Mouse (Mus musculus): ENCODE data around the gene Epn1.

DNA sequence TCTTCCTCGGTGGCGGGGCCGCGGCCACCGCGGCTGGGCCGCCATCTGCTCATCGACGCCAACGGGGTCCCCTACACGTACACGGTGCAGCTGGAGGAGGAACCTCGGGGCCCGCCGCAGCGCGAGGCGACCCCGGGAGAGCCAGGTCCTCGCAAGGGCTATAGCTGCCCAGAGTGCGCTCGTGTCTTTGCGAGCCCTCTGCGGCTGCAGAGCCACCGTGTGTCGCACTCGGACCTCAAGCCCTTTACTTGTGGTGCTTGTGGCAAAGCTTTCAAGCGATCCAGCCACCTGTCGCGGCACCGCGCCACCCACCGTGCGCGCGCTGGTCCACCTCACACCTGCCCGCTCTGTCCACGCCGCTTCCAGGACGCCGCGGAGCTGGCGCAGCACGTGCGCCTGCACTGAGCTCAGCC is 27.1 kb upstream of the Epn1 start:
- no peak for TF ChIP-seq MAX (IDR thresholded peaks at IDR 0.05)
- TF ChIP-seq CTCF (IDR thresholded peaks at IDR 0.05; ENCODE audit: control insufficient read depth, insufficient read depth, insufficient read length) = no peak
- no peak for TF ChIP-seq MYOD1 (IDR thresholded peaks at IDR 0.05; ENCODE audit: control insufficient read depth, insufficient read length, low read depth)
- no peak for TF ChIP-seq USF1 (IDR thresholded peaks at IDR 0.05; ENCODE audit: low read depth)
